Mouse (Mus musculus): ENCODE measurements around the gene Taf5l.
A peak's percentile ranks its signal among the peaks of the same experiment; 100 is the strongest.

DNA sequence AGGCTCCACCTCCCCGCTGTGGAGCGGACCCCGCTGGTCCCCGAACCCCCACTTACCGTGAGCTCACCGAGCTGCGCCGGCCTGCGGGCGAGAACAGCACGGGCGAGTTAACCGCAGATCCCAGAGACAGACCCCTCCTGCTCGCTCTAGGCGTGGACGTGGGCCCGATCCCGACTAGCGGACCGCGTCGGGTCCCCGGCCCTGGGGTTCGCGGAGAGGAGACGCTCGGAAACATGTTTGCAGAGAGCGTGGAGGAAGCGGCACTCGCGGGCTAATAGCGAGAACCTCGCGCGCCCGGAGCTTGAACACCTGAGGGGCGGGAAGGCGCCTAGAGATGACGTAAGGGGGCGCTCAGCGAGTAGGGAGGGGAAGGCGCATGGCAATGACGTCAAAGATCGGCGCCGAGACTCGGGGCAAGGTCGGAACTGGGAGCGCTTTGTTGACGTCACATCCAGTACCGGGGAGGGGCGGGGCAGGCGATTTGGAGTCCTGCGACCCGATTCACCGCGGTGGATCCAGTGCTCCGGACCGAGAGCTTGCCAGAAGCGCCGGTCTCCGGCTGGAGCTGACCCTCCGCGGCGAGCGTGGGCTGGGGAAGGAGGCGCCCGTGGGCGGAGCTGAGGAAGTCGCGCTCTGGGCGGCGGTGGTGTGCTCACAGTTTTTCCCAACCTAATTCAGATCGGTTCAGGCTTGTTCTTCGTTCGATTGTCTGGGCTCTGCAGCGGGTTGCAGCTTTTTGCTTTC is 72.1 kb downstream of the Taf5l start, which contains the start of gene Nup133:
- TF ChIP-seq CTCF (IDR thresholded peaks at IDR 0.05; ENCODE audit: borderline replicate concordance, insufficient read depth, low read length), result no peak
- TF ChIP-seq POLR2A (IDR thresholded peaks at IDR 0.05; ENCODE audit: low read depth, low read length), result peak; percentile 76
